Mouse (Mus musculus) hematopoietic multipotent progenitor cell, adult 10-12 weeks (in vitro differentiated cells): ENCODE data around the gene Cap2. TPM values are rescaled to one million over a fixed set of nuclear protein-coding genes. Genes with fewer than 3 reads are reported as not detected.

ENCODE experiments used
- polyA plus RNA-seq: library from polyadenylated mRNA; stranded (reverse); fragments of >175 nt; gene quantifications from 2 replicates; pipeline ENCODE4 v1.2.3, GENCODE M21; 2012; ENCODE audit warnings: low replicate concordance

Cap2 gene
- 0.08 and 0.28 TPM in 2 replicates for polyA plus RNA-seq

DNA sequence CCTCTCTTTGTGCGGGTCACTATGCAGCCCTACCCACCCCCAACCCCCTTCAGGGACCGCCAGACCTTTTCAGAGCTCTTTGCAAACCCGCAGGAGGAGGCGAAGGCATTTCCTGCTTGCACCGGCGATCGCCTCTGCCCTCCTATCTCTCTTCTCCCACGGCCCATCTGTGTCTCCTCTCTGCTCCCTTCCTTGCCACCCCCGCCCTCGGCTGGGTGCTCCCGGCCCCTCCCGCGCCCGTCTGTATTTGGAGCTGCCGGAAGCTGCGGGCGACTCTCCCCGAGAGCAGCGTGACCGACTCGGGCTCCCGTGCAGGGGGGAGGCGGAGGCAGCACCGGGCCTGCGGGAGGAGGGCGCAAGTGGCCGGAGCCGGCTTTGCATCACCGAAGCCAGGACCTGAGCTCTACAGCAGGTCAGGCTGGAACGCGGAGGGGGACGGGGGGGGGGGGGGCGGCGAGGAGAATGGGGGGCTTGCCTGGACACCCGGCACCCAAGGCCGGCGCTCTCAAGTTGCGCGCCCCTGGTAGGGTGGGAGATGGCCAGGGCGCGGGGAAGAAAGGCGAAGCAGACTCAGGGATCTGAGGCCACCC is at the start of gene Cap2:
Cap2 (plus strand) TSS at position 49 of the 590 bp plus-strand sequence.

DNA sequence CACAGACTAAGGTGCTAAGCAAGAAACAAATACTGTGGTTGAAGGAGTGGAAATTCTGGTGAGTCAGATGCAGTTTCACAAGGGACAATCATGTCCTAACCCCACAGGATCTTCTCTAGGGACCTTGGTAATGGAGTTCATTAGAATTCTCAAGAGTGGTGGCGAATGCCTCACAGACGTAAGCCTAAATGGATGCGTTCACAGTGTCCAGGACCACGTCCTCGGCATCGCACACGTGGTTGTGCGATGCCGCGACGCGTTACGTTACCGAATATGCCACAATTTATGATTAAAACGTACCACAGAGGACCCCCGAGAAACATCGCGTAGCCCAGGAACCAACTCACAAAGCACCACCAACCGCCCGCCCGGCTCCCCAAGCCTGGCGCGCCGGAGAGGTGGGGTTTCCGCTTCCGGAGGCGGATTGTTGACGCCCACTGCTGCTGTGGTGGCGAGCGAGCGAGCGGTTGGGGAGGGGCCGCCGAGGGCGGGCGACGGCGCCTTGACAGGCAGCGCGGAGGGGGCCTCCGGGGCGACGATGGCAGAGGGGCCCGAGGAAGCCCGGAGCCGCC is 167.5 kb downstream of the Cap2 start, which contains the start of gene Fam8a1:
Fam8a1 (plus strand) TSS at position 475 of the 572 bp plus-strand sequence.

Other genes starting within 250 kb of the Cap2 start
- not detected in 2 replicates for gene Stmnd1, start 228.1 kb upstream of the Cap2 start, polyA plus RNA-seq
- gene Rbm24, start 83.4 kb upstream of the Cap2 start, polyA plus RNA-seq, result 0.12 and 0.31 TPM in 2 replicates
- 7.7 and 16.3 TPM in 2 replicates for gene Fam8a1, start 167.7 kb downstream of the Cap2 start, polyA plus RNA-seq
- 23.6 and 26.4 TPM in 2 replicates for gene Nup153, start 226.1 kb downstream of the Cap2 start, polyA plus RNA-seq